Mouse (Mus musculus) lung, adult 2 months (tissue): Measurements from ENCODE around the gene Vps13d.

Experiments
- CTCF ChIP-seq: fragments of 200-500 bp; IDR thresholded peaks from 2 replicates; pipeline ENCODE4 v1.5.1; 2011; ENCODE audit warnings: mild to moderate bottlenecking, low read length, control low read depth; ENCODE audit not compliant: insufficient read depth
- POLR2A ChIP-seq: fragments of 200-500 bp; IDR thresholded peaks from 2 replicates; pipeline ENCODE4 v1.6.1; 2011; ENCODE audit warnings: low read depth, mild to moderate bottlenecking, control low read depth, low read length, borderline replicate concordance; ENCODE audit errors: extremely low read depth

DNA sequence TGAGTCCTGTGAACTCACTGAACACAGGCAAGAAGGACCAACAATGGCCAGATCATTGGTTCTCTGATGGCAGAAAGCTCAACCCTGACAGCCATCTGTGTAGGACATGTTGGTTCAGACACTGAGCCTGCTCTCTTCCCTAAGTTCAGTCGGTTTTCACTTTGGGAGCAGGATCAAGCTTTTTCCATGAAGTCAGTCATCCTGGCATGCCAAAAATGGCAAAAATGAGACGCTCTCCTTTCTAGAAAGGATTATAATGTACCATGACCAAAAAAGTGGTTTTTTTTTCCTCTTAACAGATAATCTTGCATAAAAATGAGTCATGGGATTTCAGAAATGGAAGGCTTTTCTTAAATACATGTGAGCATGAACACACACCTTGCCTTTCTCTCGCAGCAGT is 183.6 kb downstream of the Vps13d start:
- TF ChIP-seq CTCF (no peak), POLR2A (no peak)
